Mouse (Mus musculus): ENCODE measurements at regions not wholly inside any gene's neighbourhood (a gene's known extent, or its start where the extent isn't known, plus 50 kb on each side); places are given as distances from the start of the nearest gene placed in this dataset.
"Not testable (repeated sequence)": the region's sequence is repeated elsewhere in the genome, so short reads cannot be mapped to it uniquely, and the experiment has no call there.

- DNase-seq (ENCODE audit: low read depth, low spot score), result no peak
- Histone ChIP-seq H3K36me3 (ENCODE audit: control insufficient read depth, insufficient read depth, low read length, poor library complexity, severe bottlenecking) (no peaks in the 10 kb centered on the region), H3K27me3 (ENCODE audit: control insufficient read depth, insufficient read depth, low read length, poor library complexity, severe bottlenecking) (no peaks in the 10 kb centered on the region)
Measured at GRCm38 (mm10) chr3:22285904-22286303, 209.5 kb downstream of the Tbl1xr1 start.

- Histone ChIP-seq H3K27me3 (ENCODE audit: control insufficient read depth, insufficient read depth, low read length, poor library complexity, severe bottlenecking) (no peaks in the 10 kb centered on the region), H3K36me3 (ENCODE audit: control insufficient read depth, insufficient read depth, low read length, poor library complexity, severe bottlenecking) (no peaks in the 10 kb centered on the region)
- no peak for DNase-seq (ENCODE audit: low read depth, low spot score)
Measured at GRCm38 (mm10) chr3:22293466-22293865, 217.0 kb downstream of the Tbl1xr1 start.

- not testable (repeated sequence) for H3K36me3 ChIP-seq (ENCODE audit: control insufficient read depth, insufficient read depth, low read length, poor library complexity, severe bottlenecking); DNase-seq (ENCODE audit: low read depth, low spot score); H3K27me3 ChIP-seq (ENCODE audit: control insufficient read depth, insufficient read depth, low read length, poor library complexity, severe bottlenecking)
Measured at GRCm38 (mm10) chr3:22294081-22294480, 217.6 kb downstream of the Tbl1xr1 start.

GRCm38 (mm10) chr3:22296925-22297324 lies 220.5 kb downstream of the Tbl1xr1 start:
- H3K36me3 ChIP-seq (ENCODE audit: control insufficient read depth, insufficient read depth, low read length, poor library complexity, severe bottlenecking); DNase-seq (ENCODE audit: low read depth, low spot score); H3K27me3 ChIP-seq (ENCODE audit: control insufficient read depth, insufficient read depth, low read length, poor library complexity, severe bottlenecking): not testable (repeated sequence)

GRCm38 (mm10) chr3:22297831-22298230 lies 221.4 kb downstream of the Tbl1xr1 start:
- H3K36me3 ChIP-seq (ENCODE audit: control insufficient read depth, insufficient read depth, low read length, poor library complexity, severe bottlenecking); H3K27me3 ChIP-seq (ENCODE audit: control insufficient read depth, insufficient read depth, low read length, poor library complexity, severe bottlenecking): not testable (repeated sequence)

GRCm38 (mm10) chr3:22300553-22300952 lies 224.1 kb downstream of the Tbl1xr1 start:
- Histone ChIP-seq H3K36me3 (ENCODE audit: control insufficient read depth, insufficient read depth, low read length, poor library complexity, severe bottlenecking) (no peaks in the 10 kb centered on the region), H3K27me3 (ENCODE audit: control insufficient read depth, insufficient read depth, low read length, poor library complexity, severe bottlenecking) (no peaks in the 10 kb centered on the region)
- DNase-seq (ENCODE audit: low read depth, low spot score), result no peak

More at GRCm38 (mm10) chr3:22297831-22298230, 221.4 kb downstream of the Tbl1xr1 start:
- not testable (repeated sequence) for DNase-seq (ENCODE audit: low read depth, low spot score)

GRCm38 (mm10) chr3:22301991-22302517 lies 225.6 kb downstream of the Tbl1xr1 start:
- Histone ChIP-seq H3K36me3 (ENCODE audit: control insufficient read depth, insufficient read depth, low read length, poor library complexity, severe bottlenecking) (no peaks in the 10 kb centered on the region), H3K27me3 (ENCODE audit: control insufficient read depth, insufficient read depth, low read length, poor library complexity, severe bottlenecking) (no peaks in the 10 kb centered on the region)
- no peak for DNase-seq (ENCODE audit: low read depth, low spot score)

GRCm38 (mm10) chr3:22304145-22304544 lies 227.7 kb downstream of the Tbl1xr1 start:
- Histone ChIP-seq H3K36me3 (ENCODE audit: control insufficient read depth, insufficient read depth, low read length, poor library complexity, severe bottlenecking) (no peaks in the 10 kb centered on the region), H3K27me3 (ENCODE audit: control insufficient read depth, insufficient read depth, low read length, poor library complexity, severe bottlenecking) (no peaks in the 10 kb centered on the region)
- no peak for DNase-seq (ENCODE audit: low read depth, low spot score)

GRCm38 (mm10) chr3:22306624-22307023 lies 230.2 kb downstream of the Tbl1xr1 start:
- peak; percentile 15 for DNase-seq (ENCODE audit: low read depth, low spot score)
- H3K27me3 ChIP-seq (ENCODE audit: control insufficient read depth, insufficient read depth, low read length, poor library complexity, severe bottlenecking), result no peaks in the 10 kb centered on the region
- no peaks in the 10 kb centered on the region for H3K36me3 ChIP-seq (ENCODE audit: control insufficient read depth, insufficient read depth, low read length, poor library complexity, severe bottlenecking)

GRCm38 (mm10) chr3:22308962-22309361 lies 232.5 kb downstream of the Tbl1xr1 start:
- H3K36me3 ChIP-seq (ENCODE audit: control insufficient read depth, insufficient read depth, low read length, poor library complexity, severe bottlenecking), result no peaks in the 10 kb centered on the region
- H3K27me3 ChIP-seq (ENCODE audit: control insufficient read depth, insufficient read depth, low read length, poor library complexity, severe bottlenecking), result no peaks in the 10 kb centered on the region
- DNase-seq (ENCODE audit: low read depth, low spot score), result peak; percentile 67

- no peak for DNase-seq (ENCODE audit: low read depth, low spot score)
- H3K27me3 ChIP-seq (ENCODE audit: control insufficient read depth, insufficient read depth, low read length, poor library complexity, severe bottlenecking), result no peaks in the 10 kb centered on the region
- H3K36me3 ChIP-seq (ENCODE audit: control insufficient read depth, insufficient read depth, low read length, poor library complexity, severe bottlenecking), result no peaks in the 10 kb centered on the region
Measured at GRCm38 (mm10) chr3:22316466-22317185, 240.2 kb downstream of the Tbl1xr1 start.

GRCm38 (mm10) chr3:22320425-22320824 lies 244.0 kb downstream of the Tbl1xr1 start:
- not testable (repeated sequence) for DNase-seq (ENCODE audit: low read depth, low spot score); H3K36me3 ChIP-seq (ENCODE audit: control insufficient read depth, insufficient read depth, low read length, poor library complexity, severe bottlenecking)

GRCm38 (mm10) chr3:22331240-22331639 lies 254.8 kb downstream of the Tbl1xr1 start:
- H3K27me3 ChIP-seq (ENCODE audit: control insufficient read depth, insufficient read depth, low read length, poor library complexity, severe bottlenecking), result no peaks in the 10 kb centered on the region
- H3K36me3 ChIP-seq (ENCODE audit: control insufficient read depth, insufficient read depth, low read length, poor library complexity, severe bottlenecking), result no peaks in the 10 kb centered on the region
- DNase-seq (ENCODE audit: low read depth, low spot score), result no peak

More at GRCm38 (mm10) chr3:22320425-22320824, 244.0 kb downstream of the Tbl1xr1 start:
- not testable (repeated sequence) for H3K27me3 ChIP-seq (ENCODE audit: control insufficient read depth, insufficient read depth, low read length, poor library complexity, severe bottlenecking)
